Mouse (Mus musculus) left cerebral cortex, adult 8-10 months (tissue): Measurements from ENCODE around the gene Baz1b. TPM values are rescaled to one million over a fixed set of nuclear protein-coding genes. Genes with fewer than 3 reads are reported as not detected.
A peak's percentile ranks its signal among the peaks of the same experiment; 100 is the strongest.

Experiments
- DNase-seq, 2 experiments: peaks; one replicate each; pipeline ENCODE4 v3.0.0; 2022; ENCODE audit warnings: low spot score in 2 of 2
- total RNA-seq, 4 experiments: library from RNA; stranded (reverse); gene quantifications; 2 replicates each; pipeline ENCODE4 v1.2.4; 2022

Baz1b gene
- total RNA-seq, 4 experiments from 2014 or later: 69.3 to 77.7 (median 73.6) TPM

DNA sequence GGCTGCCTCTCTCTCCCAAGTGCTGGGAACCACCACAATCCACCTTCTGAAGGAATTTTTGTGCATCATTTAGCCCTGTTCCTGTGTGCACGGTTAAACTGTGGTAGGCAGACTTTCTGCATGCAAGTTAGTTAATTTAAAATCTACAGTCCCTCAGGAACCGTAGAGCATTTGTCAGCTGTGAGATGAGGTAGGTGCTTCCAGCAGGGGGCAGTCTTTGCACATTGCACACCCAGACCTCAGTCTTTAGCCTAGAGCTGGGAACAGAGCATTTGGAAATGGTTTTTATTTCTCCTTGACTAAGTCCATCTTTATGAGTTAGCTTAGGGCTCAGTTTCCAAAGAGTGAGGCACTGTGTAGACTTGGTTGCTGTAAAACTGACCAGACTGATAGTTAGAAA lies 49.5 kb downstream of the Baz1b start:
- no peak for DNase-seq

DNA sequence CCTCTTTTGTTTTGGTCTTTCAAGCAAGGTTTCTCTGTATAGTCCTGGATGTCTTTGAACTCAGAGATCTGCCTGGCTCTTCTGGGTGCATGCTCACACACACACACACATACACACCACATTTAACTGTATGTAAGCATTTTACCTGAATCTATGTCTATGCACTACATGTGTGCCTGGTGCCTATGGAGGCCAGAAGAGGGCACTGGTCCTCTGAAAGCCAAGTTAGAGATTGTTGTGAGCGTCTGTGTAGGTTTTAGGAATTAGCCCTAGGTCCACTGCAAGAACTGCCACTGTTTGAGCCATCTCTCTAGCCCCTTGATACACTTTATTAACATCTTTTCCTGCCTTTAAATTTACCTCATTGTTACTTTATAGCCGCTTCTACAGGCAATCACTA lies 51.8 kb downstream of the Baz1b start:
- DNase-seq: no peak

DNA sequence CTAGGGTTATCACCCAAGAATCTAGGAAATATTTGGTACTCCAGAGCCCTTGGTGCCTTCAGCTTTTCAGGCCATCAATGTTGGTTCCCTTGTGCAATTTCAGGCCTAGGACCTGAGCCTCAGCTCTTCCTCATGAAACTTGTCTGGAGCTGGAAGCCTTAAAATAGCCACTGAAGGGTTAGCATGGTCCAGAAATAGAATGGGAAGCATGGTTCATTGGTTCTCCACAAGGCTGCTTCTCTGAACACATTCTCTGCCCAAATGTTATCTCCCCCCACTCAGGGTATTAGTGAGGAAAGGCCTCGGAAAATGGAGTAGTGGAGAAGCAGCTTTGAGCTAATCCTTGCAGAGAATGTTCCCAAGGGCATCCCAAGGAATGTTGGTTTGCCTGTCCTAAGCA lies 54.4 kb downstream of the Baz1b start:
- no peak for DNase-seq

DNA sequence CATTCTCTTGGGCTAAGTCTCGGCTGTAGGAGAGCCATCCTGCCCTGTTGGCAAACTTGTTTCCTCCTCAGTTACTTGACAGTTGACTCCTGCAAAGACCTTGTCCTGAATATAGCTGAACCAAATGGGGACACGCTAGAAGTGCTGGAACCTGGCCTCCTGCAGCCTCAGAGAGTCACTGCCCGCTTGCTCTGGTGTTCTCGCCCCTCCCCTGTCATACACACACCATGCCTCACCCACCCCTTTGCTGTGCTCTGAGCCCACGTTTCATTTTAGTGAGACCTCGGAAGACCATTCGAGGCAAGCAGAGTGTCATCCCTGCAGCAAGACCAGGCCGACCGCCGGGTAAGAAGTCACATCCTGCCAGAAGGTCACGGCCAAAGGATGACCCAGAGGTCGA lies 55.1 kb downstream of the Baz1b start:
- DNase-seq: no peak

DNA sequence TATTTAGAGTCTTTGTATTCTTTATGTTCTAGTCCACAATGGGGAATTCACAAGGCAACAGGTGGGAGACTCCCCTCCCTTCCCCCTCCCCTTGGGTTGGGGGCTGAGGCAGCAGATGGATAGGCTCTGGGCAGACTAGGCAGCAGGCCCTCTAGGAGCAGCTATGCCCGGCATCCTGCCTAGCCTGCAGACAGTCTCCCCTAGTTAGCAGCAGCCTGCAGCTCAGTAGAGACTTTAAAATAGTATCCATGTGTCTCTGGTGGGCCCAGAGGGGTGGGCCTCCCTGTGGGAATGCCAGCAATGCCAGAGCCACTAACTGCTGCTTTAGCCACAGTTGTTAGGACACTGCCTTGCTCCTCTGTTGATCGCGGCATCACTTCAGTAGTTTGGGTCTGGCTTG lies 55.5 kb downstream of the Baz1b start:
- DNase-seq: no peak

DNA sequence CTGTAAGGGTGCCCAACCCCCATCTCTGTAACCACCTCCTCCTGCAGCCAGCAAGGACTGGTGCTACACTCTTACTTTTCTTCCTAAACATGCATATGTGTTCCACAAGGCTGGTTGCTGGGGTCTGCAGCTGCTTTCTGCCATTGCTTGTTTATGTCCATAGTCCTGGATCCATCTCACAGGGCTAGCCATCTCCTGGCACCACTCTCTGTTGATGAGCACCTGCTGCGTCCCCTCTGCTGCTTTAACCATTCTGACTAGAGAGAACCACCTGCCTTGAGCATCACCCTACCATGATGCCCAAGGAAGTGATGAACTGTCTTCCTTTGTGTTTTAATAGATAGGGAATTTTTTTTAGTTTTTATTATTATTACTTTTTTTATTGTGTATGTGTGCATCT lies 56.1 kb downstream of the Baz1b start:
- no peak for DNase-seq

DNA sequence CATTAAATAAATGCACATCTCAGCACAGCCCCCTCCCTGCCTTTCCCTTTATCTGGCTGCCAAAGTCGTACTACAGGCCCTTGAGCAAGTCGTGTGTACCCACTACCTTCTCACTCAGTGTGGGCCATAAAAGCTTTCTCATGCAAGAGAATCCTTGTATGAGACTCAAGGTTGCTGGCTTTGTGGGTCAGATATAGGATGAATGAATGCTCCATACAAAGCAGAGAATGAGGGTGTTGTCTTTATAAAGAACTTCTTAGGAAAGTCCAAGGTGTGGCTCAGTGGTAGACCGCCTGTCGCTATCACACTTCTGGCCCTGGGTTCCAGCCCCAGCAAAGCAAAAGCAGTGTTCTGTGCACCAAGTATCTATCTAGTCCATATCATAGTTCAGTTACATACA lies 59.5 kb downstream of the Baz1b start:
- no peak for DNase-seq

DNA sequence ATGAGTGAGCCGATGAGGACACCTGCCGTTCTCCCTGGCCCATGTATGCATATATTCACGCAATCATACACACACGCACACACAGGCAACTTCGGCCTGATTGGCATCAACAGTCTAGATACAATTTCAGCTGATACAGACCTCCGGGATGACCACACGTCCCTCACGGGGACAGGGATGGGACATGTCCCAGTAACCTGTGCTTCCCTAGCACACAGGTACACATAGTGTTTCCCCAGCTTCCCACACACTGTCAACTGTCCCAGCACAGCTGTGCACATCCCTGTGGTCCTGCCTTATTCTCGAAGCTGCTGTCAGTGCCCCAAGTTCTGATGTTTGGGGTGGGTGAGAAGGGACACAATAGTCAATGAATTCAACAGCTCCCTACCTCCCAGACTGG lies 60.3 kb downstream of the Baz1b start:
- no peak for DNase-seq

DNA sequence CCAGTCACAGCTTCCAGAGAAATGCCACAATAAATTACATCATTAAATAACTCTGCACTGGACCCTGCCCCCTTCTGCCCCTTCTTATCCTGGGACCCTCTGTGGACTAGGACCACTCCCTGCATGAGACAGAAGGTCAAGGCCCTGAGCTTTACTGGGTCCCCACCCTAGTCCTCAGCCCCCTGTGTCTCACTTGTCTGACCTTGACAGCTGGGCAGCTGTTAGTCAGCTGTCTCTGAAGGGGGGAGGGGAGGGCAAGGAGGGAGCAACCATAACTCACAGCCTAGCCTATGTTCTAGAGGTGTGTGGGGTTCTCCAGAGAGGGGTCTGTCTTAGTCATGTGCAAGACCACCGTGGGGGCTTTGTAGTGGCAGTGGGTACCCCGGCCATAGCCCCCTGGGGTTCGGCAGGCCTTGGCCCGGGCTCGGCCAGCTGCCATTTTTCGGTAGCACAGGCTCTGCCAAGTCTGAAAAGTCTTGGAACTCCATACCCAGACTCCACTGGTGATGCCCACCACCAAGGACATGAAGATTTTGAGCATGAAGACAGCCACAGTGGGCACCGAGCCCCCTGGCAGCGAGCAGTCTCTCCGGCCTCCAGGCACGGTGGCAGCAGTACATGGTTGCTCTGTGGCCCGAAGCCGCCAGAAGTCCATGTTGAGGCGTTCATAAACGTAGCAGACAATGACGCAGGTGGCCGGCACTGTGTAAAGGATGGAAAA lies 62.1 kb downstream of the Baz1b start:
- no peak for DNase-seq

DNA sequence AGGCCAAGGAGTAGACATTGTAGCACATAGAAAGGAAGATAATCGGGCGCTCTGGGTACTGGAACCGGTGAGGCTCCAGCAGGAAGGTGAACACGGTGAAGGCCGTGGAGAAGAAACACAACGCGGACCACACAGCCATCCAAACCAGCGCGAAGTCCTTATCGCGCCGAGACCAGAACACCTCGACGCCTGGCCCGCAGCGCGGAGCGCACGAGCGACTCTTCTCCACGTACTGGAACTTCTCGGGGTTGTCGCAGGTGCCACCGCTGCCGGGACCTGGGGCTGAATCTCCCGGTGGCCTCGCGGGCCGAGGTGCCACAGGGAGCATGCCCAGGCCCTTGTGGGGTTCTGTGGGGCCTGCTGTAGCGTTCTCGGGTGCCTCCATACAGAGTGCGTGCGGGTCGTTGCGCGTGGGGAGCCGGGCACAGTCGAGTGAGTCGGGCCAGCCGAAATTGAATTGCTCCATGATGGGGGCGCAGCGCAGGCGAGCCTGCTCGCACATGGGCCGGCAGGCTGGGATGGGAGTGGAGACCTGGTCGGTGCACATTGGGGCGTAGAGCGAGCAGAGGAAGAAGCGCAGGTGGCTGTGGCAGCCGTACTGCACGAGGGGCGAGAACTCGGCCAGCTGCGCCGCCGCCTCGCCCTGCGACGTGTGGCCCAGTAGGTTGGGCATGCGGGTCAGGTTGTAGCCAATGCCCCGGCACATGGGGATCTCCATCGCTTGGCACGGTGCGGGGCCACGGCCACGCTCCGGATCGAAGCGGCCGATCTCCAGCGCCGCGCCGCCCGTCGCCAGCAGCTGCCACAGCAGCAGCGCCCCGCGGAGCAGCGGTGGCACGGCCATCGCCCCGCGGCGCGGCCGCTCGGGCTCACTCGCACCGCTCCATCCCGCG lies 63.4 kb downstream of the Baz1b start:
- DNase-seq: no peak

DNA sequence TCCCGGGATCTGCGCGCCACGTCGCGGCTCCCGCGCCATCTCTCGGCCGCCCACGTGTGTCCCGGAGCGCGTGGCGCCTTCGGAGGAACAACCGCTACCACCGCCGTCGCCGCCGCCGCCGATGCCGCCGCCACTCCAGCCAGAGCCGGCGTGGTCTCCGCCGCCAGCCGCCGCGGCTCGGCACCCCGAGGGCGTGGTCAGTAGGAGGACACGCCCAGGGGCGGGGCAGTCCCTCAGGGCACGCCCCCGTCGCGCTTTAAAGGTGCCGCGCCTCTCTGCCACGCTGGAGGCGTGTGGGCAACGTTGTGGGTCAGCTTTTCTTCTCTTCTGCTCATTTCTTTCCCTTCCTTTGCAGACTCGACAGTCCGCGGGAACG lies 64.0 kb downstream of the Baz1b start, which contains the start of gene Fzd9:
Gene Fzd9 (minus strand): TSS at position 152 of the 376 bp plus-strand sequence.
- DNase-seq: peak; percentile 70 to 72

DNA sequence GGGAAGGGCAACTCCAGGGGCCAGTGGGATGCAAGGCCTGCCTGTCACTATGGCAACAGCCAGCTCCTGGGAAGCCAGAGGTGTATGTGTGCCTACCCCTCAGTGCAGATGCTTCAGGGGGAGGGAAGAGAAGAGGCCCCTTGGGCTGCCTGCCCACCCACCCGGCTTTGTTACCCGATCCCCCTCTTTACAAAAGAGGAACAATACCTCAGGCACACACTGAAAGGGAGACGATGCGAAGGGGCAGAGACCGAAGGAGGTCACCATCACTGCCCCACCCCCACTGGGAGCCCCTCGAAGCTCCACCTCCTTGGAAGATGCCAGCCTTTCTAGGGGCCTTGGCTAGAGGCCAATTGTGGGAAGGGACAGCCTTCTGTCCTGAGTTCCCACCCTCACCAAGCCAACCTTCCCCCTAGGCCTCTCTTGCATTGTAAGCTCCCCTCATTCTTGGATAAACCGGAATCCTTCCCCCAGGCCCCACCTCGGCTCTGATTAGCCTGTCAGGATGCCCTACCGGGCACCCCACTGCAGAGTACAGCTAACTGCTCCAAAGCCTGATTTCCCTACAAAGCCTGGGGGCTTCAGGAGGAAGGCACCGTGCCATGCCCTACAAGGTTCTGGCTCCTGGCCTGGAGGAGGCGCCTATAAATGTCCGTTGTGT lies 66.8 kb downstream of the Baz1b start:
- no peak for DNase-seq

DNA sequence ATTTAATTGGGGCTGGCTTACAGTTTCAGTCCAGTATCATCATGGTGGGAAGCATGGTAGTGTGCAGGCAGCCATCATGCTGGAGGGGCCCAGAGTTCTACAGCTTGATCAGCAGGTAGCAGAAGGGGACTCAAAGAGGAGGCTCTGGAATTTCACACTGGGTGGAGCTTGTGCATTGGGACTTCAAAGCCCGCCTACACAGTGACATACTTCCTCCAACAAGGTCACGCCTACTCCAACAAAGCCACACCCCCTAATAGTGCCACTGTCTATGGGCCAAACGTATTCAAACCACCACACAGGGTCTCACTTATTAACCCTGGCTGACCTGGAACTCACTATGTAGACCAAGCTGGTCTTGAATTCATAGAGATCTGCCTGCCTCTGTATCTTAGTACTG lies 69.1 kb downstream of the Baz1b start:
- no peak for DNase-seq

DNA sequence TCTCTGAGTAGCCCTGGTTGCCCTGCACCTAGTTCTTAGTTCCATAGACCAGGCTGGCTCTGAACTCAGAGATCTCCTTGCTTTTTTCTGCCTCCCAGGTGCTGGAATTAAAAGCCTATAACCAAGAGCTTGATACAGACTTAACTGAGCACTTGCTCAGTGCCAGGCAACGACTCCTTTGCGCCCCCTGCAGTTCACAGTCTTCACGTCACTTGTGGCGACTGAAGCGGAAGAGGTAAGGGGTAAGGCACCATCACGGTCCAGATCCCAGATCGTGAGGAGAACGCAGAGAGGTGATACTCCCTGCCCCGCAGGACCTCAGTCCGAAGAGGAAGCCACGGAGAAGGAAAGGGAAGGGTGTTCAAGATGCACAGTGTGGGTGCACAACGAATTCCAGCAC lies 70.5 kb downstream of the Baz1b start:
- DNase-seq: no peak

DNA sequence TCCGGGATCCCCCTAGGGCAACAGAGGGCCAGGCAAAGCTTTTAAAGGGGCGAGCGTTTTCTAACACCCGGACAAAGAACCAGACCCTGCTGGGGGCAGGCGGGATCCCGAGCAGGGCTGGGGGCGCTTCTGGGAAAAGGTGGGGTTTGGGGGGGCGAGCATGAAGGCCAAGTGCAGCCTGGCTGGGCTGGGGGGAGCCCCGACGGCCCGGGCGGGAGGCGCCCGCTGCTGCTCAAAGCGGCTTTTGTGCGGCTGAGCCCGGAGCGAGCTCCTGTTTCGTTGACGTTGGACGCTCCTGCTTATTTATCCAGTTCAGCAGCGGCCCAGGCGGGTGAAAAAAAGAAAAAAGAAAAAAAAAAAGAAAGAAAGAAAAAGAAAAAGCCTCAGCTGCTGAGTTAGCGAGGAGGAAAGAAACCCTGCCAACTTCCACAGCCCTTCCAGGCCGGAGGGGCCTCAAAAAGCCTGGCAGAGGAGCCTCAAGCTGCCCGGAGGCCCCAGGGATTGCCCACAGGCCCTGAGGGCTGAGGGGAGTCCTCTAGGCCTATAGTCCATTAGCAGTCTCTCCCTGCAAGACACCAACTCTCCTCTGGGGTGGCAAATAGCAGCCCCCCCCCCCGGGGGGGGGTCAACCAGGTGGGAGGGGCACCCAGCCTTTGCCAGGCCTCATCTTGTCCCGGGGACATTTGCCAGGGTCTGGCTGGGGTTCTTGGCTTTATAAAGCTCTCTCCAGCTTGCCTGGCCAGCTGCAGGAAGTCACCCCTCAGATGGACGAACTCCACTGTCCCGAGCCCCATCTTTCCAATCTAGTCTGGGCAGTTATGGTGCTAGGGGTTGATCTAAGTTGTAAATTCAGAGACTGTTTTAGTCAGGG lies 71.5 kb downstream of the Baz1b start:
- no peak for DNase-seq

DNA sequence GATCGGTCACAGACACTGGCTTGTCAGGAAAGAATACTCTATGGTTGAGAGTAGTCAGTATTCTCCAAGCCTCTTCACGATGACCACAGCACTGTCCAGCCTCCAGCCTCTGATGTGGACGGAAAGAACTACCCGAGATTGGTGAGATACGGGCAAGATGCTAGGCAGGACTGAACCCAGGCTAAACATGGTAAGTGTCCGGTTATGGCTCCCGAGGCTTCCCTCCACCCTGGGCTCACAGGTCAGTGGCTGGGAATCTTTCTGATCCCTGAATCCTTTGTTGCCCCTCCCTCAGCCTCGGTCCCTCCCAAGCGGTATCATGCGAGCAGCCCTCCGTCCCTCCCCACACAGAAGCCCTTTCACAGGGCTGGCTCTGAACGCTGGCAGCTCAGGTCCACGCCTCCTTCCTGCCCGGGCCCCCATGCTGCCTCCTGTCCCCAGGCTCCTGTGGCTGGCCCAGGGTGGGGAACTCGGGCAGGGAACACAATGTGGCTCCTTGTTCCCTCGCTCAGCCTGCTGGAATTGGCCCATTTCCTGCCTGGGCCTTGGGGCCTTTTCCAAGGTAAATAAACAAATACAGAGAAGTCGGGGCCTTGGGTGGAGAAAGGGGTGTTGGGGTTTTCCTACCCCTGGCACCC lies 76.9 kb downstream of the Baz1b start:
- peak in 1 of 2 experiments; percentile 59 for DNase-seq

DNA sequence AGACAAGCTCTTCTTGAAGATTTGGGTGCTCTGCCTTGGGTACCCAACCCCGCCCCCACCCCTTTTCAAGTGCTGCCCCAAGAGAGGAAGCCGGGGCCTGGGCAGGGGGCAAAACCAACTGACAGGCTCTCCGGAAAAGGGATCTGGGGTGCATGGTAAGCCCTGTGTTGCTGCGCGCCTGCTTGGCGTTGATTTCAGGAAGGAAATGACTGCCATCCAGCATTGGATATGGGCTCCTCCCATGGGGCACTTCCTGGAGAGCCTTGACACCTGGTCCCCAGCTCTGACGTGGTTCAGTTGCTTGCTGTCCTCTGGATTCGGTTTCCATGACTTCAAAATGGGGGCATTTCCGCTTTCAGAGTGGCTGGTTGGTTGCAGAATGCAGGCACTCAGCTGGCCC lies 77.5 kb downstream of the Baz1b start:
- DNase-seq: no peak

DNA sequence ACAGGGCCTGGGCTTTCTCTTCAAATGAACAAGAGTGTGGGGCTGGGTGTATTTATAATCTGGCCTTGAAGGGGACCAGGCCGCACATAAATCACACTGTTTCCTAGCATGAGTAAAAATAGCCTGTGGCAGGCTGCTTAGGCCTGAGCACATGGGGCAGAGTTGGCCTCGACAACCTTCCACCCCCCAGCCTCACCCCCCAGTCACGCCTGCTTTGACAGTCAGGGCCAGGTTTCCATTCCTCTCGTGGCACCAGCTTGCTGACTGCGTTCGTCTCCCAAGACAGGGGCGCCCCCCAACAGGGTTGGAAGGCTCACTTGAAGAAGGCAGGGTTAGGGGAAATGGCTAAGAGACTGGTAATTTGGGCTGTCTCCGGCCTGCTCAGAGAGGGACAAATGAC lies 82.4 kb downstream of the Baz1b start:
- no peak for DNase-seq

DNA sequence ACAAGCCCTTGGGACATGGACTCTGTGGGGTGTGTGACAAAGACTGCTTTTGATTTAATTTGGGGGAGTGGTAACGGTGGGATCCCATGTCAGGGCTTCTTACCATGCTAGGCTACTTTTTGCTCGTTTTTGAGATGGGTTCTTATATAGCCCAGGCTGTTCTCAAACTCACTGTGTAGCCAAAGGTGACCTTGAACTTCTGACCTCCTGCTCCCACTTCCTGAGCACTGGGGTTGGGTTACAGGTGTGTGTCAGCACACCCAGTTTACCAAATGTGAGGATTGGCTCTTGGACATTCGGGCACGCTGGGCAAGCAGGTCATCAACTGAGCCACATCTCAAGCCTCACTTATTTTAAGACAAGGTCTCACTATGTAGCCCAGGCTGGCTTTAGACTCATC lies 83.3 kb downstream of the Baz1b start:
- no peak for DNase-seq

DNA sequence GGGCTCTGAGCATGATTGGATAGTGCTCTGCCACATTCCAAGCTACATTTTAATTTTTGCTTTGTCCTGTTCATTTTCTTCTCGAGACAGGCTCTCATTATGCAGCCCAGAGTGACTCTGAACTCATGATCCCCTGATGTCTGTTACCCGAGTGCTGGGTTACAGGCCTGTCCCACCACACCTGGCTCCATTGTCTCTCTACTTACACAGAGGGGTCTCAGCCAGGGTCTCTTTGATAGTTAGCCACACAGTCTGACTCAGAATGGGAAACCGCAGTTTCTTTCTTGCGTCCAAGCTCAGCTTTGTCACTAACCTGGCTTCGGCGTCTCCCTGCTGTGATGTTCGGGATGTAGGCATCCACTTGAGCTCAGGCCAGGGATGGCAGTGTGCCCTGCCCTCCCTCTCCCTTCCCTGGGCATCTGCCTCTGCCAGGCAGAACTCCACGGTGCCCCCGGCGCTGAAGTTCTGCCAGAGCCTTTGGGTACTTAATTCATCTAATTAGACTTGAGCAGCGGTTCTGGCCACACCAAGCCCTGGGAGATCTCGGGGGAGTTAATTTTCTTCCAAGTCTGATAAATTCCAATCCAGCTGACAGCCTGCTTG lies 84.6 kb downstream of the Baz1b start:
- DNase-seq: peak in 1 of 2 experiments; percentile 58
